Mouse (Mus musculus) lung, postnatal 0 days (tissue): ENCODE measurements at regions not wholly inside any gene's neighbourhood (a gene's known extent, or its start where the extent isn't known, plus 50 kb on each side); places are given as distances from the start of the nearest gene placed in this dataset.

Experiments used
- ATAC-seq: fragments of 200-750 bp; cut with Nextera tagmentation; 2 replicates; pipeline ENCODE4 v1.8.0; 2017; ENCODE audit warnings: moderate library complexity
- DNase-seq: peaks from one replicate; pipeline ENCODE4 v3.0.0-alpha.2; 2016; ENCODE audit warnings: low spot score
- H3K27ac ChIP-seq: fragments of 300-500 bp; sonication (generic); 2 replicates; pipeline ENCODE4 v1.5.1; 2014; ENCODE audit warnings: antibody characterized with exemption, mild to moderate bottlenecking, low read length, mixed read lengths
- H3K27me3 ChIP-seq: fragments of 300-500 bp; sonication (generic); replicated peaks from 2 replicates; pipeline ENCODE4 v1.6.1; 2014; ENCODE audit warnings: low read length, mixed read lengths; ENCODE audit not compliant: insufficient read depth
- H3K36me3 ChIP-seq: fragments of 300-500 bp; sonication (generic); 2 replicates; pipeline ENCODE4 v1.6.1; 2014; ENCODE audit warnings: low read length, mixed read lengths; ENCODE audit not compliant: insufficient read depth
- H3K4me1 ChIP-seq: fragments of 300-500 bp; sonication (generic); 2 replicates; pipeline ENCODE4 v1.6.1; 2014; ENCODE audit warnings: antibody characterized with exemption, low read depth, low read length, mixed read lengths; ENCODE audit not compliant: insufficient read depth
- H3K4me2 ChIP-seq: fragments of 300-500 bp; sonication (generic); replicated peaks from 2 replicates; pipeline ENCODE4 v1.6.1; 2014; ENCODE audit warnings: low read depth, mild to moderate bottlenecking, low read length, moderate library complexity, mixed read lengths
- H3K4me3 ChIP-seq: fragments of 300-500 bp; sonication (generic); 2 replicates; pipeline ENCODE4 v1.5.1; 2014; ENCODE audit warnings: low read depth, low read length
- H3K9ac ChIP-seq: fragments of 300-500 bp; sonication (generic); replicated peaks from 2 replicates; pipeline ENCODE4 v1.6.1; 2014; ENCODE audit warnings: low read depth, mild to moderate bottlenecking
- H3K9me3 ChIP-seq: fragments of 300-500 bp; sonication (generic); 2 replicates; pipeline ENCODE4 v1.6.1; 2016; ENCODE audit warnings: low read length, mixed read lengths
- CTCF ChIP-seq: IDR thresholded peaks from 2 replicates; pipeline ENCODE4 v1.5.1; 2016; ENCODE audit warnings: antibody characterized with exemption, mild to moderate bottlenecking
- EP300 ChIP-seq: IDR thresholded peaks from 2 replicates; pipeline ENCODE4 v1.6.1; 2016; ENCODE audit warnings: antibody characterized with exemption, mild to moderate bottlenecking, control low read depth
- WGBS: fragments of 180-500 bp; shearing (Covaris S2); extraction: QIAGEN DNeasy Blood & Tissue Kit; methylation state at CpG from one replicate; pipeline ENCODE4 v1.1.7; 2014; 5-methylcytosine and 5-hydroxymethylcytosine counted together

DNA sequence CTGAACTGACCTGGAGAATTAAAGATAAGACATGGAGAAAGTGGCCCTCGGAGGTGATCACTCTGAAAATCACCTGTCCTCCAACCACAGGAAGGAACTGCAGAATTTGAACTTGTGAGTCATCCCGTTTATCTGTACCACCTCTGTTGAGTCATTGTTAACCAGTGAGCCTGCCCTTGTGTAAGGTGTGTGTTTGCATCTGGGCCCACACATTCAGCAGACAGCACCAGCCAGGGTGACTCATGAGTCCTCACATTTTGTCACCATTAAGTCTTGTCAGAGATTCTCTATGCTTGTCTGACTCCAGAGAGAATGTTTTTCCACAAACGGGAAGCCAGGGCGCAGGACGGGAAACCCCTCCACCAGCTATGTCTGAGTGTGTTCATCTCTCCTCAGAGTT is 75.0 kb upstream of the Tspan2 start:
- H3K4me3 ChIP-seq: no peak overlapping the region
- H3K9ac ChIP-seq: no peak overlapping the region
- TF ChIP-seq CTCF: no peak
- no peak for TF ChIP-seq EP300
- no peak overlapping the region for H3K27ac ChIP-seq
- H3K4me2 ChIP-seq: no peak overlapping the region
- WGBS: 76% methylated on average over 5 of the region's 5 CpGs
- H3K36me3 ChIP-seq: no peaks in the 10 kb centered on the region
- no peak for DNase-seq
- no peaks in the 10 kb centered on the region for H3K27me3 ChIP-seq
- no peak for ATAC-seq
- no peaks in the 10 kb centered on the region for H3K9me3 ChIP-seq
- H3K4me1 ChIP-seq: no peaks in the 10 kb centered on the region

DNA sequence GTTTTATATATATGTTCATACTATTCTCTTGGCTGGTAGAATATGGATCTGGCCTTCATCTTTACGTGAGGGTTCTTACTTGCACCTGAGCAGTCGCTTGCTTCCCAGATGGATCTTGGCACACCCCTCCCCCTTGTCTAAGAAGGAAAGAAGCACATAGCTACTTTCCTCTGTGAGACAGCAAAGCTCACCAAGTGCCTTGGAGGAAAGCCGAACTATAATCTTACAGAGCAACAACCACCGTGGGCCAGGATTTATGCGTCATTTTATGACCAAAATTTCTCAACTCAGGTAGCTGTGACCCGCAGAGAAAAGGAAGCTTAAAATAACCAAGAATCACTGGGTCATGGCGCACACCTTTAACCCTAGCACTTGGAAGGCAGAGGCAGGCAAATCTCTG is 73.0 kb upstream of the Tspan2 start:
- no peaks in the 10 kb centered on the region for H3K36me3 ChIP-seq
- 94% methylated on average over 7 of the region's 7 CpGs for WGBS
- no peaks in the 10 kb centered on the region for H3K27me3 ChIP-seq
- no peak overlapping the region for H3K4me3 ChIP-seq
- no peaks in the 10 kb centered on the region for H3K9me3 ChIP-seq
- no peak overlapping the region for H3K9ac ChIP-seq
- no peaks in the 10 kb centered on the region for H3K4me1 ChIP-seq
- DNase-seq: no peak
- no peak overlapping the region for H3K4me2 ChIP-seq
- H3K27ac ChIP-seq: no peak overlapping the region
- TF ChIP-seq CTCF: no peak
- ATAC-seq: no peak

DNA sequence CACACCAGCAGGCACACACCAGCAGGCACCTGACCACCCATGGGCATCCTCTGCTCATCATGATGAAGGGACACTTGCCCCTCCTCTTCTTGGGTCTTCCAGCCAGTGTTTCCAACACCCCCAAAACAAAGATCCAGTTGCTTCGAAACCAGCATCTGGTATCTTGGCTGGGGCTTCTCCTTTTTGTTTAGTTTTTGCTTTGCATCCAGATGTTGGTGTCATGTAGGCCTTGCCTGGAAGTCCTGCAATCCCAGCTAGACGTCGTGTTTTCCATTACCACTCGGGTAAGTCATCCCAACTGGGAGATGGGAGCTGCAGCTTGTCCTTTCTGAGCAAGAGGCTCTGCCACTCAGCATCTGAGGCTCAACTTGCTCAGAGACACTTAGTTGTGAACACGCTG is 70.6 kb upstream of the Tspan2 start:
- no peaks in the 10 kb centered on the region for H3K9me3 ChIP-seq
- H3K27ac ChIP-seq: no peak overlapping the region
- no peaks in the 10 kb centered on the region for H3K27me3 ChIP-seq
- H3K36me3 ChIP-seq: no peaks in the 10 kb centered on the region
- no peak overlapping the region for H3K4me2 ChIP-seq
- TF ChIP-seq CTCF (no peak), EP300 (no peak)
- WGBS: 61% methylated on average over 5 of the region's 5 CpGs
- no peak overlapping the region for H3K4me3 ChIP-seq
- H3K4me1 ChIP-seq: no peaks in the 10 kb centered on the region
- no peak for ATAC-seq
- DNase-seq: no peak
- no peak overlapping the region for H3K9ac ChIP-seq

DNA sequence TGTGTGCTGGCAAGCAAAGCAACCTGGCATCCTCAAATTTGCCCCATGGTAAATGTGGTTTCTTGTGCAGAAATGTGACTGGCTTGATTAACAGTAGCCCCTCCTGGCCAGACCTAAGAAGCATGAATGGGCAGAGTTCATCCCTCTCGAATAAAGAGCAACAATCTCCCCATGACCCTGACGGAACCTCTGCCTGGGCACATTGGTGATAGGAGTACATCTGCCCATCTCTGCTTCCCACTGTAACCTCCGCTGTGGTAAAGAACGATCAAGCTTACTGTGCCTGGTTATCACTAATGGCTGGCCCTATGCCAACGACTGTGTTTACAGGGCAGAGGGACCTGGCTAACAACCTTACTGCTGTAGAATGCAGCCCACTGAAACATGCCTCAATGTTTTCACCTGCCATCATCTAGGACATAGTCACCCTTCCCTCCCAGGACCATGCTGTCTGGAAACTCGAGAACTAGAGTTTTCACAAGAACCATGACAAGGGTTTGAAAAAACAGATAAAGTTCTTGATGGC is 69.6 kb upstream of the Tspan2 start:
- no peak for DNase-seq
- no peak overlapping the region for H3K27ac ChIP-seq
- TF ChIP-seq EP300 (no peak), CTCF (no peak)
- no peaks in the 10 kb centered on the region for H3K4me1 ChIP-seq
- no peak for ATAC-seq
- no peaks in the 10 kb centered on the region for H3K27me3 ChIP-seq
- H3K4me3 ChIP-seq: no peak overlapping the region
- H3K9ac ChIP-seq: no peak overlapping the region
- no peak overlapping the region for H3K4me2 ChIP-seq
- H3K36me3 ChIP-seq: no peaks in the 10 kb centered on the region
- 66% methylated on average over 6 of the region's 6 CpGs for WGBS
- no peaks in the 10 kb centered on the region for H3K9me3 ChIP-seq

DNA sequence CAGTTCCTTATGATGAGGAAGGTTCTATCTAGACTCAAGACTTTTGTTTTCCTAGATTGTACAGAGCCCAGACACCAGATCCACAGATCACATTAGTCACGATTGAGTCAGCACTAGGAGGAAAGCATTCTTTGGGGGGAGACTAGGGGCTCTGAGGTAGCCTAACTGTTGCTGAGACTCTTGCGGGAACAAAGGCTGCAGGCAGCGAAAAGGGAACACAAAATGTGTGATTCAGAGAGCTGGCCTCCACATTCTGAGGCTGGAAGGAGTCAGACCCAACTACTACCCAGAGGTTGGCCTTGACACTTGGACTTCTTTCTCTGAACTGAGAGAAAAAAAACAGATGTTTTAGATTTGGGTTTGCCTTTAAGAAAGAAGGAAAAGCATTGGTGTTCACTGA is 66.5 kb upstream of the Tspan2 start:
- 82% methylated on average over 3 of the region's 3 CpGs for WGBS
- Histone ChIP-seq H3K4me3 (no peak overlapping the region), H3K27ac (no peak overlapping the region), H3K9ac (no peak overlapping the region), H3K27me3 (no peaks in the 10 kb centered on the region), H3K4me2 (no peak overlapping the region), H3K4me1 (no peaks in the 10 kb centered on the region), H3K9me3 (no peaks in the 10 kb centered on the region), H3K36me3 (no peaks in the 10 kb centered on the region)
- DNase-seq: no peak
- no peak for TF ChIP-seq EP300
- no peak for TF ChIP-seq CTCF
- no peak for ATAC-seq

DNA sequence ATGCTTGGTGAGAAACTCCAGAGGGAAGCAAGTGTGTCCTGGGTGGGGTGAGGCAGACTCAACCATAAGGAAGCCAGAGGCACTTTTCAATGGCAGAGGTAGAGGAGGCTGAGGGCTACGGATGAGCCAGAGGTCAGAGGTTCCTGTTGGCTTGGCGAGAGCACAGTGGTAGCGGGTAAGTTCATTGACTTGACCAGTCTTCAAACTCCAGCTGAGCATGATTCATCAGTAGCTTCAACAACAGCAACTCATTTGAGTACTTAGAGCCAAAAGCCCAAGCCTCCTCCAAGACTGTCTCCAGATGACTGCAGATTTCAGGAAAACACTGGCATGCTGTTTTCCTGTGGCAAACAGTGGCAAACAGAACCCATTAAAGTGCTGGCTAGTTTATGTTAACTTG is 65.8 kb upstream of the Tspan2 start:
- Histone ChIP-seq H3K4me2 (no peak overlapping the region), H3K9me3 (no peaks in the 10 kb centered on the region), H3K4me1 (no peaks in the 10 kb centered on the region), H3K27me3 (no peaks in the 10 kb centered on the region), H3K27ac (no peak overlapping the region), H3K36me3 (no peaks in the 10 kb centered on the region), H3K4me3 (no peak overlapping the region), H3K9ac (no peak overlapping the region)
- 97% methylated on average over 3 of the region's 3 CpGs for WGBS
- DNase-seq (no peak), ATAC-seq (no peak)
- no peak for TF ChIP-seq EP300
- TF ChIP-seq CTCF: no peak

GRCm38 (mm10) chr3:102669951-102670350 is 64.4 kb upstream of the Tspan2 start:
- no peak for DNase-seq
- H3K27me3 ChIP-seq: no peaks in the 10 kb centered on the region
- no peak overlapping the region for H3K4me3 ChIP-seq
- H3K4me1 ChIP-seq: no peaks in the 10 kb centered on the region
- TF ChIP-seq EP300: no peak
- H3K36me3 ChIP-seq: no peaks in the 10 kb centered on the region
- H3K4me2 ChIP-seq: no peak overlapping the region
- no peak overlapping the region for H3K9ac ChIP-seq
- 21% methylated on average over 2 of the region's 2 CpGs for WGBS
- ATAC-seq: no peak
- no peak overlapping the region for H3K27ac ChIP-seq
- no peaks in the 10 kb centered on the region for H3K9me3 ChIP-seq
